Mouse (Mus musculus) B cell, adult 2 months (primary cell): ENCODE measurements around the gene Fhdc1.

ENCODE experiments used
- DNase-seq, 2 experiments: peaks; one replicate each; pipeline ENCODE4 v3.0.0; 2022

The Fhdc1 gene

DNA sequence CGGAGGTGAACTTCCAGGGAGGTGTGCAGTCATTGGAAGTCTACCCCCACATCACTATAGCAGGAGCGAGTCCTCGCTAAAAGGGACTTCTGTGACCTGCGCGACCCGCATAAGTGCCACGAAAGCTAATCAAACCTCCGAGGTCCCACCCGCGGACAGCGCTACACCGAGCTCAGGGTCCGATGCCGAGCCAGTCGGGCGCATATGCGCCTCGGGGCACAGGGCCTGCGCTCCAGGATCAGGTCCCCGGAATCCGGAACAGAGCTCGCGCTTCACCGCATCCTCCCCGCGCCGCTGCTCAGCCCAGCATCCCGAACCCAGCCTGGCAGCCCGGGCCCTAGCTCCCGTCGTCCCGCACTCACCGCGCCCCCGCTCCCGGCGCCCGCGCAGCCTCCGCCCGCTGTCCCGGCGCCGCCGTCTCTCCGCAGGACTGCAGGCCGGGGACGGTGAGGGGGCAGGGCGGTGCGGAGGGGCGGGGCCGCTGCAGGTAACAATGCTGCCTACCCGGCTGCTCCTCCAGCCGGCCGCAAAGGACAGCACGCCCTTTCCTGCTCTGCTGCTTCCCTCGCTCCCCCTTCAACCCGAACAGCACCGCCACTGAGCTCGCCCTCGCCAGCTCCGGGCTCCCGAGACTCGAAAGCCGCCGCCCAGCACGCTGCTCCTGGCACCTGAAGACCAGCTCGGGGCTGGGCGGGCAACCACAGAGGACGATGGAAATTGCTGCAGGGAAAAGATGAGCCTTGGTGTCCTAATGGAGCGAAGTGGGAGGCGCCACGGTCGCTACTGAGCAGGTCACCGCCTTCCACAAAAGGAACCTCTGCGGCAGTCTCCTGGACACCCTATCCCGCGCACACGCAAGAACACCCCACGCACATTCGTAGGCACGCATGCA, at the start of gene Fhdc1:
Gene Fhdc1 (minus strand): TSS at position 424 of the 892 bp plus-strand sequence.
- peak; percentile 33 to 43 for DNase-seq

DNA sequence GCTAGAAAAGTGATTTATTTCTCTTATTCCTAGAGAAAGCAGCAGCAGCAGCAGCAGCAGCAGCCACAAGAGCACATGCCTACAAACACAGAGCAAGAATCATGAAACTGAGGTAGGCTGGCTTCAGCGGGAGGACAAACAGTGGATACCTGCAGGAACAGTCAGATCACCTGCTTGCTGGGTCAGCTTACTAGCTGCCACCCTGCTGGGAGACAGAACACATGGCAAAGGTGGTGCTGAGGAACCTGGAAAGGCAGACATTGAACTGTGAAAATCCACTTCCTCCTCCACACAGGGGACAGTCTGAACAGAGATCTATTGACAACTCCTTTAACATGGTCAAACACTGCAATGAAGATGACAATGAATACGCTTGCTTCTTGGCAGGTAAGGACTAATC, 48.8 kb upstream of the Fhdc1 start:
- DNase-seq, result no peak

DNA sequence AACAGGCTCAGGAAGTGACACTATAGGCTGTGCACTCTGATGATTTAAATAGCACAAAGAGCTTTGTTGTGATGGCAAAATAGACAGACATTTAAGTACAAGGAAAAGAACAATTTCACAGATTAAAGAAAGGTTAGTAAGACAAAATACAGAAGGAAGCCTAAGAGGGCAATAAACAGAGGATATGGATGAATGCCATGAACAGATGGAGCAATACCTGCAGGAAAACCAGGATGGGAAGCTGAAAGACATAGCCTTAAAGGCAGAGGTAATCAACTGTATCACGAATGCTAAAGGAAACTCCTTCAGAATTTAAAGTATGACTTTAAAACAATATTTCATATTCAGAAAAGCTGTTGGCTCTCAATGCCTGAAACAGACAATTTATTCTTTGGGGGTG, 44.7 kb upstream of the Fhdc1 start:
- DNase-seq, result no peak

DNA sequence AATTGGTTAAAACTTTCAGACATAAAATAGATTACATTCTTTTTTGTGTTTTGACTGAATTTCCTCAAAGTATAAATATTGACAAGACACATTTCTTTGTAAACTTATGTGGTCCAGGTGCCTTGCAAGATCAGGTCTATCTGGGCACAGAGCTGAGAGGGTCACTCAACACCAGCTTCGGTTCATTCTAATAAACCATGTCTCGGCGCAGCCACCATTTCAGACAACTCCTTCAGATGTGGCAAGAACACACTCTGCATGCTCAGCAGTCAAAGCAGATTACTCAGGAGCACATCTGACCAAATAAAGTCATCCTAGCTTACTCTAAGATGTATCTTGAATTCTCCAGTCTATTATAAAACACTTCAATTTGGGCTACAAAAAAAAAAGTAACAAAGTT, 35.9 kb upstream of the Fhdc1 start:
- DNase-seq, result no peak

DNA sequence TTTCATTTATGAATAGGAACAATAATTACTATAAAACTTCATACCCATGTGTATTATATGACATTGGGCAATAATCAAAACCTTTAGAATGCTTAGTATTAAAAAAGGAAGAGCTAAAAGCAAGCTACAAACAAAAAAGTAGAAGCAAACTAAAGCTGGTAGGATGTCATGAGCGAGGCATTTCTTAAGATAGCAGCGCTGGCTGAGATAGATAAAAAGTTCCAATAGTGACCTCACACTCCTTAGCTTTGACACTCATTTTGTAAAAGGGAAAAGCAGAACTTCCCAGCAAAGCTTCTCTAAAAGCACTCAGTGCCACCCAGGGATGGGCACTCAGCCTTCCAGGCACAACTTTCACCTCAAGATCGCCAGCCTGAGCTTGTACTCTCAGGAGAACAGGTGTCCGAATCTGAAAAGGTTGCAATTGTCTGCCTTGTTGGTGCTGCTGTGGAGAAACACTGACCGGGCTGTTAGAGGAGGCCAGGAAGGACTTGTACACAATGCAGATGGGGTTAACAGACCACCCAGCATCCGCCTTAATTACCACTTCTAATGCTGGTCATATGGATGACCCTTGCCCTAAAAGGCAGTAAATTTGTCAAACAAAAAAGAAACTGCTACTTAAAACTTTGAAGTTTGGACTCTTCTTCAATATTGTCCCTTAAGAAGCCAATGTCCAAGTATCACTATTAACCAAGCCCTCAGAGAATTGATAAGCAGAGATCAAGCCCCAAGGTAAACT, 32.7 kb upstream of the Fhdc1 start:
- DNase-seq, result no peak

DNA sequence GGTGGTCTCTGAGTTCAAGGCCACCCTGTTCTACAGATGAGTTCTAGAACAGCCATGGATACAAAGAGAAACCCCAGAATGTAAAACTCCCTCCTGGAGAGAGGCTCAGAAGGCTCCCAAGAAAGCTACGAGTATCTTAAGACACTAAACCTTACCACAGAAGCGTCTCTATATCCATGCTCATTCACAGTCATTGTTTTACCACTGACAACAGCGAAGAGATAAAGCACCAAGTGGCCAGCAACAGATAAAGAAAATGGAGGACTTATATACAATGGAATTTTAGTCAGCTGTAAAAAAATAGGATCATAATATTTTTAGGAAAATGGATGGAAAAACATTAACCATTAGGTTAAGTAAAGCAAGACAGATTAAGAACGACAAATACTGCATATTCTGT, 25.0 kb upstream of the Fhdc1 start:
- DNase-seq, result no peak

DNA sequence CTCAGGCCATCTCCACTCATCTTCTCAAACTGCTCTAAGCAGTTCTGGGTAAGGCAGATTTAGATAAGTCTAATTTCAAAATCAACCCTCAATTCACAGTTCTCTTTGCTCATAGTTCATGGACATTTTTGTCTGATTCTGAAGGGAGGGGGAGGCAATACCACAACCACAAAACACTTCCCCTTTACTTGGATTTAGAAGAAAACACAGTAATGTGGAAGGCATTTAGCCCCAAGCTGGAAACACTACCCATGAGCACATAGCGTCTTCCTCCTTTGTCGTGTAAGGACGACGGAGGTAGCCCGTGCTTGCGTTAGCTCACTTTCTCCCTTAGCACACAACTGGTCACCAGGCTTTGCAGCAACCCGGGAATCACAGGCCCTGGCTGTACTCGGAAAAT, 24.1 kb upstream of the Fhdc1 start:
- no peak for DNase-seq

DNA sequence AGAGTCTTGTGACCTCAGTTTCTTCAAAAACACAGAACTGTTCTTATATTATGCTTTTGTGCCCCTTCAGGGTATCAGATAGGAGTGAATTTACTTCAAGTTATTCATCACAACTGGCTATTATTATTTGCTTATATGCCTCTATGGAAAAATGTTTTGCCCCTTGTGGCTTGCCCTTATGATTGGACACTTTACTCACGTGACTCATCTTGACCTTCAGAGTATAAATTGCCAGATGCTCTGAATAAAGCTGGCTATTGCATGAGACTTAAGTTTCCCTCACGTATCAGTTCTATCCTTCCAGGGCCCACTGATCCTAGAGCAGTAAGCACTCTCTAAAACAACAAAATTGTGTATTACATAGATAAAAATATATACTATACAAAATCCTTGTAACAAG, 21.9 kb upstream of the Fhdc1 start:
- DNase-seq, result no peak

DNA sequence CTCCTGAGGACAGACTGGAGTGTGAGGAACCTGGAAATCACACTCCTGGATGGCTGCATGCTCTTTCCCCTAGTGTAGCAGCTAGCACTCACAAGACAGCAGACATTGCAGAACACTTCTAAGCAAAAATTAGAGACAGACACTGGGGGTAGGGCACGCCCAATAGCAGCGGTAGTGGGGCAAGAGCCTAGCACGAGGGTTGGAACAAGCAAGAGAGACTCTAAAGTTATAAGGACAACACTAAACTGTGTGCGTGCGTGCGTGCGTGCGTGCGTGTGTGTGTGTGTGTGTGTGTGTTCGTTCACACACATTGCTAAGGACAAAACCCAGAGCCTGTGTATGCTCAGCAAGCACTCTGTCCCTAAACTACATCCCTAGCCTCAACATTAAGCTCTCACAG, 20.3 kb upstream of the Fhdc1 start:
- no peak for DNase-seq

DNA sequence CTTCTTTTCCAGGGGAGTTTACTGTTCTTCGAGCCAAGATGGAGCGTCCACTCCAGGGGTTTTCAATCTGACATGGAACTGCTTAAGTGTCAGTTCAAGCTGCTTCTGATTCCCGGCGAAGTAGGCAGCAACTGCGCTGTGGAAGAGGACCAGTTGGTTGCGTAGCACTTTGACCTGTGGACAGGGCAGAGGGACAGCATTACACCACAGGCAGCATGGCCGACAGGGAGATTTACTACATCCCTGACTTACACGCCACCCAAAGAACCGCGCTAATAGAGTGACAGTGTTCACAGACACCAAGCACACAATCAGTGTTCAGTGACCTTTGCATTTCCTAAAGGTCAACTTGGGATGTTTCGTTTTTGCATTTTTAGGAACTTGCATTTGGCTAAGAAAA, 17.5 kb upstream of the Fhdc1 start:
- DNase-seq, result no peak

DNA sequence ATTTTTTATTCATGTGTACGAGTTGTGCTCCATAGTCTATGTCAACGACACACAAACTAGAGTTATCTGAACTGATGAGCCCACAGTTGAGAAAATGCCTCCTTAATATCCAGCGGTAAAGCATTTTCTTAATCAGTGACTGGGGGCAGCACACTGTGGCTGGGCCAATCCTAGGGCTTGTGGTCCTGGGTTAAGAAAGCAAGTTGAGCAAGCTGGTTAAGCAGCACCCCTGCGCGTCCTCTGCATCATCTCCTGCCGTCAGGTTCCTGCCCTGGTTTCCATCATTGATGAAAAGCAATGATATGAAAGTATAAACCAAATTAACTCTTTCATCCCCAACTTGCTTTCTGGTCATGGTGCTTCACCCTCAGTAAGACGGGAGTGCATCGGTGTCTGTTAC, 12.4 kb upstream of the Fhdc1 start:
- no peak for DNase-seq

DNA sequence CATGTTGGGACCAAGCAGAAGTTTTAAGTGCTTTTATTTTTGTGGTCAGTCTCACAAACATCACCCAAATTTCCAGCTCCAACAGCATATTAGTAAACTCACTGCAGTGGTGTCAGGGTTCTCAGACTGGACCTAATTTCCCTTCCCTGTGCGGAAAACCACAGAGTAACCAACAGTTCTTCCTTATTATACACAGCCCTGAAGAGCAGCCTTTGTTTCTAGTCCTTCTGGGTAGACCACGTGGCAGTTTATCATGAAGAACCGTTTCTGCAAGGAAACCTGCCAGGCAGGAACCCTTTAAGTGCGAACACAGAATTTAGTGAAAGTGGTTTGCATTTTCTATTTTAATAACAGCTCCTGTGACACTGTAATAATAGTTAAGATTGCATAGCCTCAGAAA, 11.9 kb upstream of the Fhdc1 start:
- DNase-seq, result no peak

DNA sequence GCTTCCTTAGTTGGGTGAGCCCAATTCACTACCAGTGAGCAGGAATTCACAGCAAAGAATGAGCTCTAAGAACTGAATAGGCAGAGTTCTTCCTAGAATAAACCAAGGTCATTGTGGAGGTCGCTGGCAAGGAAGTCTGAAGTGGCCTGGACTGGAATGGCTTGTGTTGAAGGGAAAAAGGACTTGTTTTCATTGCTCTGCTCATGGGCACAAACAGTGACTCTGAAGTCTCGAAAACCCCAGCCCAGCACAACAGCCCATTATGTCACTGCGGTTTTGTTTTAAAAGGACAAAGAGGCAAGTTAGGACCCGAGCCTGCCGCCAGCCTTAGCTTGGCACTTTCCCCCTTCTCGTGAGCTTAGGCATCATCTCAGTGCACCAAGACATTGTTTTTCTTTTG, 8.5 kb upstream of the Fhdc1 start:
- no peak for DNase-seq

DNA sequence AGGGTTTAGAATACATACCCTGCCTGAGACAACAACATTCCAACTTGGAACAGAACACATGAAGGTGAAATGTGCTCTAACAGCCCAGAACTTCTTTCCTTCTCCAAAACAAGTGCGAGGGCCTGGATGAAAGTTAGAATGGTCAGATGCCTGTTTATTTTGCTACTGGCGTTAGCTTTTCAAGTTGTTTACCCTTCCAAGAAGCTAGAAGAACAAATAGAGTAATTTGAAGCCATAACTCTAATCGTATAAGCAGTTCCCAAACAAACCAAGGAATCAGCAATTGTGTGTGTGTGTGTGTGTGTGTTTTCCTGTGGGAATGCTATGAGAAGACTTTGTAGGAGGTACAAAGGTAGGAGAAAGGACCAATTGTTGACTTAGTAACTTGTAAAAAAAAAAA, 4.7 kb upstream of the Fhdc1 start:
- no peak for DNase-seq

DNA sequence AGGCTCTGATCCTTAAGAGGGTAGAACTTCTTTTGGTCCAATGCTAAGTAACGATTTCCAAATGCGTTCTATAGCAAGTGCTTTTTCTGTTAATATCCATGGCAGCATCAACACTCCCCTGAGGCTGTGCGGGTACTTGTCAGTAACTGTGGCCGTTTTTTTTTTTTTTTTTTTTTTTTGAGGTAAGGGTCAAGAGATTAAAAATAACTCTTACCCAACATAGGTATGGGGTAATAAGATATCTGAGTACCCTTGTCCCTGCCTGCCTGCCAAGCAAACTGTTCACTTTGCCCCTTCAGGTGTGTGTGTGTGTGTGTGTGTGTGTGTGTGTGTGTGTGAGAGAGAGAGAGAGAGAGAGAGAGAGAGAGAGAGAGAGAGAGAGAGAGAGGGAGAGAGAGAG, 4.1 kb upstream of the Fhdc1 start:
- no peak for DNase-seq

DNA sequence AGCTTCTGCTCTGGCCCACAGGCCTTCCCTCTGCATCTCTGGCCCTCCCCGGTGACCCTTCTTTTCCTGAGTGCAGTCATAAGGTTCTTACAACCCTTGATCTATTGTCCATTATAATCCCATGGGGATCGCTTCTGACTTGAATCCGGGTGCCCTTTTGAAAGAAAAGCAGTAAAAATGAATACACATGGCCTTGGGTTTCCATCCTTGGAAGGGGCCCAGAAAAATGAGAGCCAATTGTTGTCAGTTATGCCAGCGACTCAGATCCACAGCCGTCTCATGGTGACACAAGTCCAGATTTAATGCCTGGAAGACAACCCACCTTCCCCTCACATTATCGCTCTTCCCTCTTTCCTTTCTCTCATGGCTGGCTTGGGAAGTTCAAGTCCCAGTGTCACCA, 1.9 kb upstream of the Fhdc1 start:
- DNase-seq, result no peak

DNA sequence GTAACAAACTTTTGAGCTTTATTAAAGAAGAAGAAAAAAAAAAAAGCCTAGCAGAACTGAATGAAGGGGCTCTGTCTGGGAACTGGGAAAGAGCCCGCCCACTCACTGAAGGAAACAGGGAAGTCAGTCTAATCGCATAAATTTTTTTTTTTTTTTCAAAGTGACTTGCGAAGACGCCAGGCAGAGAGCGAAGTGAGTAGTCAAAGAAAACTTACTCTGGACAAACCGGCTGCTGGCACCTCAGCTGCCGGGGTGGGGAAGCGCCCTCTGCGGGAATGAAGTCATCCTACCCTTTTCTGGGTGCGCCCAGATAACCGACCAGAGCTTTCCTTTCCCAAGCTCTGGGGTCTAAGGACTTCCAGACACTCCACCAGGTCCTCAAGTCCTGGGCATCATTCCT, 875 bp upstream of the Fhdc1 start:
- no peak for DNase-seq

DNA sequence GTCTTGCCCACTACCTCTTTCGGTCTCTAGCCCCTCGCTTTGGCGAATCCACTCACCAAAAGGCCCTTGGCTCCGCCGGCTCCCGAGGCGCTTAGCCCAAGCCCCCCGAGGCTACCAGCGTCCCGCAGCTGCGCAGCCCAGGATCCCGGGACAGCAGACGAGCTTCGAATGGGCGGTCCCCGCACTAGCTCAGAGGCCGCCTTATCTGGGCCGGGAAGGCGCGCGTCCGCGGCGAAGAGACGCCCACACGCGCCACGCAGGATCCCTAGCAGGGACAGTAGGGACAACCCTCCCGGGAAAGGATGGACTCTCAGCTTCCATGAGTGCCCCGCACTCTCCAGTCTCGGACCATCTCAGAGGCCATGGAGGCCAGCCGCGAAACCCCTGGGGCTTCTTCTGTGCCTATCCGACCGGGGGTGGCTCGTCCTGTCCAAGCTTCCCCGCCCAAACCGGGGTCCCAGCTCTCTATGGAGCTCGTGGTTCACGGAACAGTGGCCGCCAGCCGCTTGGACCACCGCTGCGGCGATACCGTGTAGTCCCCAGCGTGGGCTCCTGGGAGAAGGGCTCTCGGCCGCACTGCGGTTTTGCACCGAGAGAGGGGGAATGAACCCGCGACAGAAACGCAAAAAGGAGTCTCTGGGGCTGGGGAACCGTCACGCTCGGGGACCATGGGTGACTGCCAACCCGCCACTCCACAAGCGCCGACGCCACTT, 780 bp downstream of the Fhdc1 start:
- peak in 1 of 2 experiments; percentile 6 for DNase-seq

DNA sequence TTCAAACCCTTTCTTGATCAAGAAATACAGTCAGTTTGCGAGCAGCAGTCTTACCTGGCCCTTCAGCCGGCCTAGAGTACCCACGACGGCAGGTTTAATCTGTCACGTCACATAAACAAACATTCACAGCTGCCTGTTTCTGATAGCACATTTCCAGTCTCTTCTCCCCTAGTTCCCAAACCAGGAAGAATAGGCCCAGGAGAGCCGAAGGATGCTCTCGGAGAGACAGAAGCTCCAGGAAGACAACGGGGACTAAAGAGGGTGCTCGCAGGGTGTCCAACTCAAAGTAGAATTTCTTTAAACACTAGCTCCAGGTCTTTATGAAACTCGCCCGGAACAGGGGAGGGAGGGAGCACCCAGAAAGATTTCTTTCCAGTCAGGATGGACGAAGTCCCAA, 1.3 kb downstream of the Fhdc1 start:
- no peak for DNase-seq

DNA sequence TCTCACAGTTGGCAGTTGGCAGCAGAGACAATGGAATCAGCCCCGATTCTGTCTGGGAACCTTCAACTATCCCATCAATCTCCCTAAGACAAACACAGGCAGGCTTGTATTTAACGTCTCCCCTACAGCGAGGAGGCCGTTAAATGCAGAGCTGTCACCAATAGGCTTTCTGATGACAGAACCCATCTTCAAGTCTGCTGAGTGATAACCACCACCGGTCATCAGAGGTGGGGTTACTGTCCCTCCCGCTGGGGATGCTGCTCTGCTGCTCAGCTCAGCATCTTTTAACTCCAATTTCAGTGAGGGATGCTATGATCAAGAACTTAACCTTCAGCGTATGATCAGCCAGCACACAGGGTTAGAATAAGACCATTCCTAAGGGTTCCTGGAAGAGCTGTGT, 2.0 kb downstream of the Fhdc1 start:
- DNase-seq, result no peak

DNA sequence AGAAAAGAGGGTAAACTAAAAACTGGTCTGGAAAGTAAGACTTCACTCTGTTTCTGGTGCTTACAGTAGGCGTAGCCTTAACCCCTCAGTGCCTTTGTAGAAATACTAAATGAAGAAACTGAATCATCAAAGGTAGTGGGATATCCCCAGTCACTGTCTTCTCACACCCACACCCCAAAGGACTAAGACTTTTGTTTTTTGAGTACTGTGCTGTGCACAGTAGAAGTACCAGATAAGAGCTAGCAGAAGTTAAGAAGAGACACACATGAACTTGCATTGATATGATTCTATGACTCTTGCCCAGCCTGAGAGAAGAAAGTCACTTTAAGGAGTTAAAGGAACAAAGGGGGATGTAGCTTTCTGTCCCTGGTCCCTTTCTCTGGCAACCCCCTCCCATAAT, 2.7 kb downstream of the Fhdc1 start:
- no peak for DNase-seq

DNA sequence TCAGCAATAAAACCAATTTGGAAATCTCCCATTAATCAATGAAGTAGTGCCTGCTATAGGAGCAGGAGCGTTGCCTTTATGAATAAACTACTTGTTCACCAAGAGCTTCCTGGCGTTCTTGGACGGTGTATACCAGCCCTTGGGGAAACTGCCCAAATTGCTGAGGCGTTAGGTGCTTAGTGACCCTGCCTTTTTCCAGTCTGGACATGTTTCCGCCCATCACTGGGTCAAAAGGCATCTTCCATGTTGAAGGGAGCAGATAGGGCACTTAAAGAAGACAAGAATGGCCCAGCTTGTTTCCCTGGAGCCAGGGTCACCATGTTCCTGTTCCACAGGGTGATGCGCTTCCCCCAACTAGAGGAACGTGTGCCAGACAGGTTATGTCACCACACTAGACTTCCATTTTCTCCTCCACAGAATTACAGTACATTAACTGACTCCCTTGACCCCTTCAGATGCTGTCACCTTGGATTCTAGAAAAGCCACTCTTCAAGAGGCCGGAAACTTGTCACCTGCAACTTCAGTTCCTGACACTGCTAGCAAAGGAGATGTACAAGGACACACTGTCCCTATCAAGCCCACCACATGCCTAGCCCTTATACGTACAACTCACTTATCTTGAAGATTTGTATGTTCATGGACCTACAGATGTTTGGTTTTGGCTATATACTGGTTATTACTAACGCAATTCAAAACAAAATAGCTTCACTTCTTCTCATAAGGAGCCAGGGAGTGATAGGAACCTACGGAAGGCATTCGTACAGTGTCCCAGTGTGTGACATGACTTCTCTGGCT, 5.1 kb downstream of the Fhdc1 start:
- no peak for DNase-seq

DNA sequence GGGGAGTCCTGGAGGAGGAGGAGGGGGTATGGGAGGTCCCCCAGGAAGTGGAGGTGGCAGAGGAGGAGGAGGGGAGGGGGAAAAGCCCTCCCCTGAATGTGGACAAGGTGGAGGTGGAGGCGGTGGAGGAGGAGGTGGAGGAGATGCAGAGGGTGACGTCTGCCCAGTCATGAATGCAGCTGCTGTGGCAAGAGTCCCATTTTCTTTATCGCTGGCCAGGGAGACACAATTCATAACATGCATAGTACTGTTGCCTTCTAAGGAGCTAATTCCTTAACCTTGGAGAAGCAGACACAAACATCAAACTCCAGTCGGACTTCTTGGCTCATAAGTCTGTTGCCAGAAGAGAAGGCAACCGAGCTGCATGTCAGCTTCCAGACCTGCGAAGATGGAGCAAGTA, 5.8 kb downstream of the Fhdc1 start:
- no peak for DNase-seq
